Mouse (Mus musculus) gastrocnemius, adult 18-20 months (tissue): Measurements from ENCODE around the gene Ptpn13. TPM values are rescaled to one million over a fixed set of nuclear protein-coding genes. Genes with fewer than 3 reads are reported as not detected.

Experiments used
- DNase-seq: peaks from one replicate; pipeline ENCODE4 v3.0.0; 2021; ENCODE audit warnings: low spot score
- total RNA-seq, 2 experiments: library from RNA; stranded (reverse); gene quantifications; 2 replicates each; pipeline ENCODE4 v1.2.3; 2021

The Ptpn13 gene
- total RNA-seq, 2 experiments from 2014 or later, result 1.7 to 2.3 TPM

DNA sequence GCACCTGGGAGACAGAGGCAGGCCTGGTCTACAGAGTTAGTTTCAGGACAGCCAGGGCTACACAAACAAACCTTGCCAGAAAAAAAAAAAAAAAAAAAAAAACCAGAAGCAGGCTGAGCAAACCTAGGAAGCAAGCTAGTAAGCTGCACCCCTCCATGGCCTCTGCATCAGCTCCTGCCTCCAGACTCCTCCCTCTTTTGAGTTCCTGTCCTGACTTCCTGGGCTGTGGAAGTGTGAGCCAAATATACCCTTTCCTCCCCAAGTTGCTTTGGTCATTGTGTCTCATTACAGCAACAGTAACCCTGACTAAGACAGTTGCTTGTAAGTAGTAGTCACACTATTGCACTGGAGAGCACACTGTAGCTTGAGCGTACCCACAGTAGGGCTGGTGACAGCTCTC is 219.2 kb downstream of the Ptpn13 start:
- DNase-seq, result no peak

DNA sequence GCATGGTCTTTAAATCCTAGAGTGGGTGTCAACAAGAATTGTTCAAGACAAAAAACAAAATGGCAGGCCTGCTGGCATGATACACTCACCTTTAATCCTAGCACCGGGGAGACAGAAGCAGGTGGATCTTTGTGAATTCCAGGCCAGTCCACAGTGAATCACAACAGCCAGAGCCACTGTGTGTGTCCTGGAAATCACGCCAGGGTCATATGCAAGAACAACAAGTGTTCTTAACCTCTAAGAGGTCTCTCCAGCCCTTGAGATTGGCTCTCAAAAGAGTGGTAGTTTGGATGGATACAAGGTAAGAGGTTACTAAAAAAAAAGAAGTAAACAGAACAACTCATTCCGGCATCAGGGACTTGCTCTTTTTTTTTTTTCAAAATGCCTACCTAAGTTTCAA is 222.3 kb downstream of the Ptpn13 start:
- DNase-seq, result no peak

Other genes with a start within 250 kb of the Ptpn13 start
- 1 to 10 TPM in 1 of 2 experiments, under 1 TPM in 1; 0.39 to 1.6 TPM for gene Mapk10, start 213.9 kb upstream of the Ptpn13 start, total RNA-seq
- 1 to 10 TPM; 1.1 to 3.7 TPM for gene Slc10a6, start 204.2 kb downstream of the Ptpn13 start, total RNA-seq
- 1 to 10 TPM in 1 of 2 experiments, under 1 TPM in 1; 0.57 to 1.3 TPM for gene 1700016H13Rik, start 230.8 kb downstream of the Ptpn13 start, total RNA-seq